Mouse (Mus musculus): ENCODE measurements at regions not wholly inside any gene's neighbourhood (a gene's known extent, or its start where the extent isn't known, plus 50 kb on each side); places are given as distances from the start of the nearest gene placed in this dataset.
A peak's percentile ranks its signal among the peaks of the same experiment; 100 is the strongest.

GRCm38 (mm10) chr7:79201246-79201645 lies 52.4 kb upstream of the Mfge8 start:
- intact Hi-C loops (cut with DNase I): no loop called here
- no peak for DNase-seq (ENCODE audit: low spot score in 2 of 2)

- intact Hi-C loops (cut with DNase I): no loop called here
- DNase-seq (ENCODE audit: low spot score in 2 of 2): no peak
These were observed 53.5 kb upstream of the Mfge8 start for GRCm38 (mm10) chr7:79202336-79202735.

- intact Hi-C loops (cut with DNase I): no loop called here
- no peak for DNase-seq (ENCODE audit: low spot score in 2 of 2)
These were observed 54.6 kb upstream of the Mfge8 start for GRCm38 (mm10) chr7:79203481-79203880.

- no peak for DNase-seq (ENCODE audit: low spot score in 2 of 2)
- intact Hi-C loops (cut with DNase I): no loop called here
These were observed 58.3 kb upstream of the Mfge8 start for GRCm38 (mm10) chr7:79207140-79207539.

- DNase-seq (ENCODE audit: low spot score in 2 of 2): no peak
- intact Hi-C loops (cut with DNase I): no loop called here
These were observed 61.7 kb upstream of the Mfge8 start for GRCm38 (mm10) chr7:79210376-79211215.

GRCm38 (mm10) chr7:79211287-79211976 lies 61.6 kb upstream of the Abhd2 start:
- intact Hi-C loops (cut with DNase I): no loop called here
- DNase-seq (ENCODE audit: low spot score in 2 of 2): no peak

- no peak for DNase-seq (ENCODE audit: low spot score in 2 of 2)
- intact Hi-C loops (cut with DNase I): no loop called here
These were observed 60.8 kb upstream of the Abhd2 start for GRCm38 (mm10) chr7:79212231-79212630.

GRCm38 (mm10) chr7:79215001-79215400 lies 58.0 kb upstream of the Abhd2 start:
- no peak for DNase-seq (ENCODE audit: low spot score in 2 of 2)
- intact Hi-C loops (cut with DNase I): no loop called here

- intact Hi-C loops (cut with DNase I): no loop called here
- DNase-seq (ENCODE audit: low spot score in 2 of 2): peak in 1 of 2 experiments; percentile 9
These were observed 55.8 kb upstream of the Abhd2 start for GRCm38 (mm10) chr7:79217232-79217631.

GRCm38 (mm10) chr7:79222626-79223335 lies 50.2 kb upstream of the Abhd2 start:
- DNase-seq (ENCODE audit: low spot score in 2 of 2): no peak
- intact Hi-C loops (cut with DNase I): no loop called here

All from left cerebral cortex, postnatal 36 days (tissue).